Mouse (Mus musculus): Measurements from ENCODE around the gene Zdhhc11. TPM values are rescaled to one million over a fixed set of nuclear protein-coding genes. Genes with fewer than 3 reads are reported as not detected.

Gene Zdhhc11
- total RNA-seq (2023) = not detected

DNA sequence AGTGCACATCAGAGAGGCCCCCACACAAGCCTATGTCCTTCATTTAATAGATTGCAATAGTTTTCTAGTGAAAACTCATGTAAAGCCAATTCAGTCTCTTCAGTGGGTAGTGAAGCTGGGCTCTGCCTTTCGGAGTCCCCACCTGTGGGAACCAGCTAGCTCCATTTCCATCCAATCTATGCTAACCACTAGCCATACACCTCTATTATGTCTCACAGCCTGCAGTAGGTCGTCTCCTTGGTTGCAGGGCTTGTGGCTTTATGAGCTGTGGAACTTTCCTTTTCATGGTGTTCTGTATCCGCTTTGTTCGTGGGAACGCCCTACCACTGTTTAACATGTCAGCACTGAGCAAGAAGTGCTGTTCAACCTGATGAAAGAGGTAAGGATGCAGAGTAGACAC is at the start of gene Zdhhc11:
Gene Zdhhc11, plus strand, starts transcription at position 301 of the 400 bp plus-strand sequence.

DNA sequence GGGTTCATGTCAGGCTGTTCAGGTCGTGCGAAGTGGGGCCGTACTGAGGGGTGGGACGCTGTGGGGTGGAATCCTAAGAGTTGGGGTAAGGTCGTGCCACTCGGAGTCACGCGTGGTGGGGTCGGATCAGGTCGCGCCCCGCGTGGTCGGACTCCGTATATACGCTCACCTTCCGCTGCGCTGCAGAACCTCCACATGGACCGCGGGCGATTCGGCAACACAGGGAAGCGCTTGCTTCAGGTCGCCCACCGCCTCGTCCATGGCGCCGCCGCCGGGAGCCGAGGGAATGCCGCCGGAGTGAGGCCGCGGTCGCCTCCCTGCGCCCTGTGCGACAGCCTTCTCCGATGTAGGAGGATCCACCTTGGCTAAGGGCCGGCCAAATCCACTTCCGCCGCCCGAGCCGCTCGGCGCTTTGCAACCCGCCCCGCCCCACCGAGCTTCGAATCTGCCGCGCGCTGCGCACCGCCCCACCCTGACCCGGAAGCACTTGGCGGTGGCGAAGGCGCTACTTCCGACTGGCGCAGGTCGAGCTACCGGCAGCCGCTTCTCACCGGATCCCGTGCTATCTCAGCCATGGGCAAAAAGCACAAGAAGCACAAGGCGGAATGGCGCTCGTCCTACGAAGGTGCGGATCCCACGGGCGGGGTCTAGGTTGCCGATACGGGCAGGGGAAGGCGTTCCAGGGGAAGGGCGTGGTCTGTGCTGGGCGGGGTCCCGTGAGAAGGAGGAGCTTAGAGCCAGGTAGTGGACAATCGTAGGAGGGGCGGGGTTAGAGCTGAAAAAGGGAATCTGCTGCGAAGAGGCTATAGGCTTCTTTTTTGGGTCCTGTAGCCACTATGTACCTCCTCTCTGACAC is 26.1 kb upstream of the Zdhhc11 start, which contains the start of the genes Trip13 and Brd9:
Gene Trip13, minus strand, starts transcription at position 464 of the 856 bp plus-strand sequence.
Gene Brd9, plus strand, starts transcription at position 491 of the 856 bp plus-strand sequence.

GRCm38 (mm10) chr13:74008948-74009718 is 45.5 kb downstream of the Zdhhc11 start, which contains the start of gene Tppp:
Tppp (plus strand) TSS chr13:74009407.

Other genes with a start within 250 kb of the Zdhhc11 start
- gene Slc12a7, start 230.8 kb upstream of the Zdhhc11 start, total RNA-seq (2023) = 308 TPM
- gene Nkd2, start 116.2 kb upstream of the Zdhhc11 start, total RNA-seq (2023) = not detected
- gene Trip13, start 26.1 kb upstream of the Zdhhc11 start, total RNA-seq (2023) = 1.4 TPM
- 102 TPM for gene Brd9, start 26.0 kb upstream of the Zdhhc11 start, total RNA-seq (2023)
- gene Tppp, start 45.6 kb downstream of the Zdhhc11 start, total RNA-seq (2023) = 1.1 TPM
- 8.6 TPM for gene Cep72, start 98.4 kb downstream of the Zdhhc11 start, total RNA-seq (2023)
- not detected for gene Slc9a3, start 157.6 kb downstream of the Zdhhc11 start, total RNA-seq (2023)
- gene Exoc3, start 244.9 kb downstream of the Zdhhc11 start, total RNA-seq (2023) = 44.1 TPM